Mouse (Mus musculus) gastrocnemius, postnatal 10 days (tissue): ENCODE data around the gene Dgat2. TPM values are rescaled to one million over a fixed set of nuclear protein-coding genes. Genes with fewer than 3 reads are reported as not detected.
A peak's percentile ranks its signal among the peaks of the same experiment; 100 is the strongest.

Source experiments
- DNase-seq: peaks from one replicate; pipeline ENCODE4 v3.0.0; 2021; ENCODE audit warnings: mixed read lengths
- long read RNA-seq, 2 experiments: library from polyadenylated mRNA; stranded (forward); transcript quantifications; one replicate each; pipeline ENCODE4 v2.0.0; 2021
- total RNA-seq, 2 experiments: library from RNA; stranded (reverse); gene quantifications; 2 replicates each; pipeline ENCODE4 v1.2.3; 2021

Dgat2 gene
- total RNA-seq, result 10 to 100 TPM; 11.4 to 15.6 TPM
- long read RNA-seq, experiment 1, transcript Dgat2-201 (8 exons, 2,262 nt), result major isoform, 37 of 50 reads
- long read RNA-seq, experiment 1, partial matches to known transcripts, result 11 of 50 reads
- long read RNA-seq, experiment 1, other reads (novel, unspliced or antisense), result 2 of 50 reads
- long read RNA-seq, experiment 2, transcript Dgat2-201 (8 exons, 2,262 nt), result major isoform, 38 of 53 reads
- long read RNA-seq, experiment 2, partial matches to known transcripts, result 12 of 53 reads
- long read RNA-seq, experiment 2, other reads (novel, unspliced or antisense), result 3 of 53 reads

- peak; percentile 93 for DNase-seq
Measured at GRCm38 (mm10) chr7:99182432-99183172, at the start of gene Dgat2. Gene Dgat2, minus strand, starts transcription at chr7:99182719.

DNA sequence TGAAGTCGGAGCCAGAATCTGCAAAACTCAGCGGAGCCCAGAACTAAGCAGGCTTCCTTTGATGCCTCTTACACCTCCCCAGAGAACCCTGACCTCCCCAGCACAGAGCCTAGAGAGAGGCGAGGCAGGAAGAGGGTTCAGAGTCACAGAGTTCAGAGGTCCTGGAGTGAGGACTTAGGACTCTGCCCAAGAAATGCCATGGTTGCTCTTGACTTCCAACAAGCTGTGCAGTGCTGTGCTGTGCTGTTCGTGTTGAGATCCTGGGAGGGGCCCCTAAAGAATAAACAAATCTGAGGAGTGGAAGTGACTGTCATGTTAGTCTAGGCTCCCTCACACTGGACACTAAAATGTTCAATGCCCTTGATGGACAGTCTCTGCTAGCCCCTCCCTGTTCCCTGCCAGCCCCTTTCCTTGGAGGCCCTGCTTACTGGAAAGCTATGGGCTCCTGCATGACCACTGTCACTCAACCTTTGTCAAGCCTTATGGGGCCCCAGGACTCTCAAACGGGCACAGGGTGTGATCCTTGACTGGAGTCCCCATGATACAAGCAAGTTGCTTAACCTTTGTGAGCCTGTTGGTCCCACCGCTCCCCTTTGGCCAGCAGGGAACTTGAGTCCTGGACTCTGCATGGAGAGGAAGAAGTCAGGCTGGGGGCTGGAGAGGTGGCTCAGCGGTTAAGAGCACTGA lies 47.7 kb upstream of the Dgat2 start:
- DNase-seq, result no peak

- DNase-seq, result peak; percentile 48
Measured at GRCm38 (mm10) chr7:99229411-99229810, 46.9 kb upstream of the Dgat2 start.

DNA sequence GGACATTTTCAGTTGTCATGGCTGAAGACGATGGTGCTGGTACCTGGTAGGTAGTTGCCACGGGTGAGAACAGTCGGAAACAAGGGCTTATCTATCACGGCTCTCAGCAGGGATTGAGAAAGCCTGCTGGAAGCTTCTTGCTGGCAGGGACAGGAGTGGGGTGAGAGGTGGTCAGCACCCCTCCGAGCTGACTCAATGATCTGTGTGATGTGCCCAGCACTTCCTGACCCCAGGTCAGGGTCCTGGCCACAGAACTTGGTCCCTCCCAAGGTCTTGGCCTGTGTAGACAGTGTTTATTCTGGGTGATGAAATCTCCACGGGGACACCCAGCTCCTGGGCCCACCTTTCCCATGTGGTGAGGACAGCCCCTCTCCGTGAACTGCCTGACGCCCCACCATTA lies 46.3 kb upstream of the Dgat2 start:
- DNase-seq, result no peak

DNA sequence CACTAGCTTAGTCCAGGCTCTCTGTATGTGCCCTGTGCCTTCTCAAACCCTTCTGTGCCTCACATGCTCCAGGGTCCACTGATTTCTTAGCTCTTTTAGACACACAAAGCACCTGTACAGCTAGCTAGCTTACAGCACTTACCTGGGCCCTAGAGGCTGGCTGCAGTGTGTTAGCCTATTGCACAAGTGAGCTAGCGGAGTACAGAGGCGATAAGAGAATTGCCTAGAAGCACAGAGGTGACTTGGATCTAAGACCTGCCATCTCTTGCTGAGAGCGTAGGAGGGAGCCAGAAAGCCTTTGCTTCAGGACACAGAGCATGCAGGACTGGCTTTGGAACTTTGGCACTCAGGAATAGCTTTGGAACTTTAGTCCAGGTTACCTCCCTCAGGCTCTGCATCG lies 44.7 kb upstream of the Dgat2 start:
- no peak for DNase-seq

DNA sequence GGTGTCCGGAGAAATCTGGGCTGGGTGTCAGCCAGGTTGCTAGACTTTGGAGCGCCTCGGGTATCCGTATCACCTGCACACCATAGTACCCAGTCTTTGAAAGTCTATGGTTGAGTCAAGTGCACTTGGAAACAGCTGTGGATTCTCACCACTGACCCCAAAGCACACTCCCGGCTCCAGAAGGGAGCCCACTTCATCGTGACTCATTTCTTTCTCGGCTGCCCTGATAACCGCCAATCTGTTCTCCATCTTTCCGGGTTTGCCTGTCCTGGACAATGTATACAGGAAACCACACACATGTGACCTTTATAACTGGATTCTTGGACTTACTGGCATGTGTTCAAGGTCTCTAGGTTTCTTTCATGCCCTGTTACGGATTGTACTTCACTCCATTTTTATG lies 44.1 kb upstream of the Dgat2 start:
- no peak for DNase-seq

GRCm38 (mm10) chr7:99225421-99225820 lies 42.9 kb upstream of the Dgat2 start:
- no peak for DNase-seq

DNA sequence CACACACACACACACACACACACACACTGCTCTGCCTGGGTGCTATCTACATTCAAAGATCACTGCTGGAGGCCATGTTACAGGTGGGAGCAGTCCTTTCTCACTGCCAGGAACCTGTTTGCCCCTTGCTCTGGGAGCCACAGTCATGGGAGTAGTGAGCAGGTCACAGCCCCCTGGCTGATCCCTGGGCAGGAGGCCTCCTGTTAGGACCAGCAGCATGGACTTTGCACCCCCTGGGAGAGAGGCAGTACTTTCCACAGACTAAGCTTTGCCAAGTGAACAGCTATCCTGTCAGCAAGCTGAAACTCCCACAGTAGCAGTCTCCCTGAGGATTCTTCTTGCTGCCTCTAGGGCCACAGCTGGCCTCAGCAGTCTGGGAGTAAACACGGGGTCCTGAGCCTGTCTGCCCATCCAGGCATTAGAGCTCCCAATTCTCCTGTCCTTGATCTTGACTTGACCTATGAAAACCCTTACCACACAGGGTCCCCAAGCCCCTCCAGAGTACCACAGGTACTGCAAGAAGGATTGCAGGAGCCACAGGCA lies 42.2 kb upstream of the Dgat2 start:
- no peak for DNase-seq

- no peak for DNase-seq
Measured at GRCm38 (mm10) chr7:99224225-99224624, 41.7 kb upstream of the Dgat2 start.

DNA sequence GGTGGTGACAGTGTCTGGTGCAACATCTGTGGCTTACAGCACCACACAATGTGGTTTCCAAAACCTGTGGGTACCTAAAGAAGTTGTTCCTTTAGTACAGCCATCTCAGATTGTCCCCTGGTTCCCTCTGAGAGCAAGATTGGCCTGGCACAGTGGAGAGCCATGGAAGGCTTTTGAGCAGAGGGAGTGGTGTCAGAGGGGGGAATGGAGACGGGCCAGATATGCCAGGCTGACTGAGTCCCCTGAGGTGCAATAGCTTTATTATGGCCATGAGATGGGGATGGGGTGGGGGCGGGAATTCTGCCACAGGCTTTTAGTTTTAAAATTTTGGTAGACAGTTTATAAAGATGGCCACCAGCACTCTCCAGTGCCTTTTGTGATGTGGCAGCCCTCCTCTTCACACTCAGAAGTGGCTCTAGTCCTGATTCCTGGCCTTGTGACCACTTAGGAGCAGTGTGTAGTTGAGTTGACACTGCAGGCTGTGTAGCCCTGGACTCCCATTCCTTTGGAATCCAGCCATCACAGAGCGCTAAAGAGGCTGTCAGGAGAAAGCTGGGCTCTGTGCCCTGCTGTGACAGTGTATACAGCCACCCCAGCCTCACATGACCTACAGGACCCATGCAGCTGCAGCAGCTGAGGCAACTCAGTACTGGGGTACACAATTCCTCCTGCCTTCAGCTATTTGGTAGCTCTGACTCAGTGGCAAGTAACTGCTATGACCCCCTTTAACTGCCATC lies 35.0 kb upstream of the Dgat2 start:
- peak; percentile 41 for DNase-seq

DNA sequence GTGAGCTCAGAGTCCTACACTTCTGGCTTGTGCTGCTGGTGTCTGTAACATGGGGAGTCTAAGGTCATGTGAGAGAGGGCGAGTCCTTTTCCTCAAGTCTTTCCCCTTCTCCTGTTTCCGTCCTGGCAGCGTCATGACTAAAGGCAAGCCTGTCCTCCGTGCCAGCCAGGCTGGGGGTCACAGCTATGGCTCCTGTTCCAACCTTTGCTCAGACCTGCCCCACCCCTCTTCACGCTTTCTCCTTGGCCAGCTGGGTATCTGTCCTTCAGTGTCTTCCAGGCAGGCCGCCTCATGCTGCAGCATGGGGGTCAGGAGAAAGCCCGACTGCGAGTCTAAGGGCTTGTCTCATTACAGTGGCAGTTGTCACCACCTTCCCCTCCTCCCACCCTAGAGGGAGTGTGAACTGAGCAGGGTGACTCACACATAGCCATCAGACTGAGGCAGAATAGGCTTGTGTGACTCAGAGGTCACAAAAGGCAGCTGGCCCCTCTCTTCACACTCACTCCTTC lies 32.9 kb upstream of the Dgat2 start:
- DNase-seq, result peak; percentile 38

DNA sequence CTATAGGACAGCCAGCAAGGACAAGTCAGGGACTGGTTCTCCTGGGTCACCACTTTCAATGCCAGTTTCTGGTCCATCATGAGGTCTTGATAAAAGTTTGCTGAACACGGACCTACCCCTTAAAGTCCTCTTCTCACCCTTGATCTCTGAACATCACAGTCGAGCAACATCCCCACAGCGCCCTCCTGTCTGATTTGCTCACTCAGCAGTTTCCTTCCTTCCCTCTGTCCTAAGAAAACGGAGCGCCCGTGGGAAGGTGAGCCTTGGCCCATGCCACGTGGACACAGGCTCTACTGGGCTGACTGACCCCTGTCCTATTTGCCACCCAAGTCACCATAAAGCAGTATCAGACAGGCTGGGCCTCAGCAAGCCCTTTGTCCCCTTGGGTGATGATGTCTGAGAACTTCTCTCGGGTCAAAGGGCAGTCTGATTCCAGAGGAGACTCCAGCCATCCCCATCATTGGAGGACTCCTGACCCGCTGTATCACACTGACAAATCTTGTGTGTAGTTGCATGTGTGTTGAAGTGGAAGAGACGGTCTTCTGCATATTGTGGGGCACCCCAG lies 32.2 kb upstream of the Dgat2 start:
- no peak for DNase-seq

- no peak for DNase-seq
Measured at GRCm38 (mm10) chr7:99213686-99214085, 31.2 kb upstream of the Dgat2 start.

DNA sequence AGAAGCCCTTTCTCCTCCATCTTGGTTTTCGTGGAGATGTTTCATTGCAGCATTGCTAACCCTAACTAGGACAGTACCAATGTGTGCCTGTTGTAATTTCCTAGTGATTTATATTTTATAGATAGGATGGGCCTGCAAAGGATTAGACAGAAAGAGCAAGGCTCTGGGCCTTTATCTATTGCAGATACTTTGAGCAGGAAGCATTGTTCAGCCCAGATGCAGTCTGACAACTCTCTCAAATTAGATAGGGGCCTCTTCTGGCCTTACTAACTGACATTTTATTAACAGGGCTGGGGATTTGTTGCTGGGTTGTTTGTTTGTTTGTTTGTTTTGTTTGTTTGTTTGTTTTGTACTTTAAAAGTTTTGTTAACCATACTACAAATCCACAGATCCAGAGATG lies 30.5 kb upstream of the Dgat2 start:
- DNase-seq, result no peak

DNA sequence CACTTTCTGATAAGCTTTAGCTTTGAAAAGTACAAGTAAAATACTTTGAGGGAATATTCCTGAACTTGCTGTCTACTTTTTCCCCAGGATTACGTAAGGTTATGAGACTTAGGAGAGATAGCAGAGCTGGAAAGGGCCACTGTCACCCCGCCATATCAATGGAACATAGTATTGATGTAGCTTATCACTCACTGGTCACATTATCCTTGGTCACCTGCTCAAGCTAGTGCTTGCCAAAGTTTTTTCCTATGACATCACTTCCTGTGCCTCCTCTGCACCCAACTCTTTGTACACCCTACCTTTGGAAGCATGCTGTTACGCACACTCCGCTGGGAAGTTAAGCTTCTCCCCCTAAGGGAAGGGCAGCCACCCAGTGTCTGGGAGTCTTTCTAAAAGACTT lies 26.2 kb upstream of the Dgat2 start:
- no peak for DNase-seq

DNA sequence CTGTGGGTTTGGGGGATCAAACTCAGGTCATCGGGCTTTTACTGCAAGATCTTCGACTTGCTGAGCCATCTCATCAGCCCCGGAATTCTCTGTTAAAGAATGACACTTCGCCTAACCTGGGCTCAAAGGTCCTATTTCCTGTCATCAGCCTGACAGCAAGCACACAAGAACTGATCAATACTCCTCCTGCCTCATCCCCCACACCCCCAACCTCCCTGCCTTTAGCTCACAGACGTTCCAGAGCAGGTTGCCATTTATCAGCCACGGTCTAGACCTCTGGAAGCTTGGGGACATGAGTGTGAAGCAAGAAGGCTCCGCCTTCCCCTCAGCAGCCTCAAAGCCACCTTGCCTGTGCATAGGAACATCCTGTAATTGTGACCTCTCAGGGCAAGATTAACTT lies 23.8 kb upstream of the Dgat2 start:
- DNase-seq, result no peak

DNA sequence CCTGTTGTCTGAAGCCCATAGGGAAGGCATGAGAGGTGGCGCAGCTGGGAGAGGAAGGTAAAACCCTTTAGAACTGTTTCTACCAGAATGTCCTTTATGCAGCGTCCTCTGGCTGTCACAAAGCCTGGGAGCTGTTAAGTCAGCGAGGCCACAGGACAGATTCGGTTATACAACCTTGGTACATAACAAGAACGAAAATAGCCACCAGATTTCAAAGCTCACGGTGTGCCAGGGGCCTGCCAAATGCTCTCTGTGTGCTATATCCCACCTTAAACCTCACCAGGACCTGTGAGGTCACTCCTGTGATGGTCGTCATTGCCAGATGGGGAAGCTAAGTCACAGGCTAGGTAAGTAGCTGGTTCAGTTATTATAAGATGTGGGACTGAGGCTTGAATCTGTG lies 19.6 kb upstream of the Dgat2 start:
- no peak for DNase-seq

DNA sequence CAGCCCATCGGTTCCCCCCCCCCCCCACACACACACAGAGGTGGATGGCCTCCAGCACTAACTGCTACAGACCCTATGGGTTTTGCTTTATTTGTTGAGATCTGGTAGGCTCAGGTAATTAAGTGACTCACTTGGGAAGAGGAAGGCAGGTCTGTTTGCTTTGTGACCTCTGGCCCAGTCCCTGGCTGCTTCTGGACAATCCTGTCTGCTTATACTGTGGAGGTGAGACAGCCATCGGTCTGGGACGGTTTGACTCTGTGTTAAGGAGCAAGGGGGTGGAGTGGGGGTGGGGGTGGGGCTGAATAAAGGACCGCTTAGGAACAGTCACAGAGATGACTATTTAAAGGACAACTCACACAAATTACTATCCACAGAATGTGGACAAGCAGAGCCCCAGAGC lies 17.8 kb upstream of the Dgat2 start:
- no peak for DNase-seq

DNA sequence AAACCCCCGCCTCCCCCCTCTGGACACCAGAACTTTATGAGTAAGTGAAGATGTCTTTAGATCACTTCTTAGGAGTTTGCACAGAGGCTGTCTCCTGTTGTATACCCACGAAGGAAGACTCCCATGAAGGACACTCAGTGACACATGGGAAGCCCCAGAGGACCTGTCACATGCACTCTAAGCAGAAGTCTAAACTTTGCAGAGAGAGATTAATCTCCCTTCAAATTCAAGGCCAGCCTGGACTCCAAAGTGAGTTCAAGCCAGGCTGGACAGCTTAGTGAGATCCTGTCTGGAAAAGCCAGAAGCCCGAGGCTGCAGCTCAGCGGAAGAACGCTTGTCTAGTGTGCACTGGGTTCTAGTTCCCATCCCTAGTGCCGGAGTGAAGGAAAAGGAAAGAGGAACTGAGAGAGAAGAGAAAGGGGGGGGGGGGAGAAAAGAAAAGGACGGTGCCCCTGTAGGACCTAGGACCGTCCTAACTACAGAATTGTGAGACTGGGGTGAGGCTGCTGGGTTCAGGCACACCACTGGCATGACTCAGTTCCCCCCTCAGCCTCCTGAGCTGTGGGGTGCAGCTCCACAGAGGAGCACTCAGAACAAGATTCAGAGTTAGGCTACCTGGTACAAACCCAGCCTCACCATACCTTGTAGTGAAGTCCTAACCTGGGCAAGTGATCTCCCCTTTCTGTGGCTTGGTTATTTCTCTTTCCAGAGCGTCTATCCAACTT lies 17.1 kb upstream of the Dgat2 start:
- no peak for DNase-seq

- DNase-seq, result no peak
Measured at GRCm38 (mm10) chr7:99198811-99199210, 16.3 kb upstream of the Dgat2 start.

GRCm38 (mm10) chr7:99194511-99194910 lies 12.0 kb upstream of the Dgat2 start:
- no peak for DNase-seq
